ENCODE assay signal across 23 mouse cellular contexts in genomic region chr4:86040921-86041320, GRCm38 (mm10).
DNase-seq lines count a peak whose midpoint lies in the region; ATAC-seq lines count a peak whose summit lies in the region.
"Had no signal": no experiment of that assay in that cellular context is flagged by ENCODE, and none has a peak within 500 bp of the region (broad histone marks: within the 10 kb centered on the region; RNA-seq: fewer than 3 reads in every experiment).

No protein-coding gene starts in this region.

- H3K4me2 ChIP-seq in embryonic facial prominence, embryonic 13.5 days = peak overlapping the region; percentile 2; the same call in 1 of the 2 replicates
- H3K4me2 ChIP-seq in limb, embryonic 12.5 days = no peak overlapping the region
- H3K4me2 ChIP-seq: embryonic facial prominence, embryonic 12.5 days; liver, embryonic 13.5 days; lung, embryonic 14.5 days; neural tube, embryonic 13.5 days had no signal

- H3K4me1 ChIP-seq in embryonic facial prominence, embryonic 13.5 days = peaks cover 13% of the 10 kb centered on the region
- peaks cover 3% of the 10 kb centered on the region; the same call in 1 of the 2 replicates for H3K4me1 ChIP-seq in embryonic facial prominence, embryonic 10.5 days
- H3K4me1 ChIP-seq in limb, embryonic 12.5 days (replicated peaks) = peaks cover 9% of the 10 kb centered on the region
- H3K4me1 ChIP-seq in limb, embryonic 10.5 days = no peaks in the 10 kb centered on the region
- H3K4me1 ChIP-seq: liver, embryonic 13.5 days had no signal

- no peaks in the 10 kb centered on the region for H3K27me3 ChIP-seq in embryonic facial prominence, embryonic 13.5 days
- no peaks in the 10 kb centered on the region for H3K27me3 ChIP-seq in embryonic facial prominence, embryonic 10.5 days (replicated peaks; ENCODE audit: low read depth, poor library complexity, severe bottlenecking)
- no peaks in the 10 kb centered on the region for H3K27me3 ChIP-seq in limb, embryonic 12.5 days
- no peaks in the 10 kb centered on the region for H3K27me3 ChIP-seq in limb, embryonic 10.5 days (ENCODE audit: low read depth, poor library complexity, severe bottlenecking)
- H3K27me3 ChIP-seq: embryonic facial prominence, embryonic 12.5 days; liver, embryonic 13.5 days; neural tube, embryonic 13.5 days; Patski had no signal

- no peak overlapping the region for H3K4me3 ChIP-seq in embryonic facial prominence, embryonic 13.5 days
- H3K4me3 ChIP-seq in embryonic facial prominence, embryonic 10.5 days = no peak overlapping the region
- no peak overlapping the region for H3K4me3 ChIP-seq in limb, embryonic 12.5 days (replicated peaks)
- H3K4me3 ChIP-seq in limb, embryonic 10.5 days = no peak overlapping the region
- H3K4me3 ChIP-seq: embryonic facial prominence, embryonic 12.5 days; hindbrain, embryonic 10.5 days; liver, embryonic 13.5 days; midbrain, embryonic 10.5 days; neural tube, embryonic 13.5 days had no signal

- H3K27ac ChIP-seq in embryonic facial prominence, embryonic 13.5 days = peak overlapping the region; percentile 36
- H3K27ac ChIP-seq in embryonic facial prominence, embryonic 10.5 days (replicated peaks) = no peak overlapping the region
- 0 out of 2 replicates have a peak overlapping the region, but pooled peaks have one; percentile 20 for H3K27ac ChIP-seq in limb, embryonic 12.5 days
- H3K27ac ChIP-seq in limb, embryonic 10.5 days = no peak overlapping the region
- H3K27ac ChIP-seq: embryonic facial prominence, embryonic 12.5 days; hindbrain, embryonic 10.5 days; liver, embryonic 13.5 days; macrophage; midbrain, embryonic 10.5 days; neural tube, embryonic 13.5 days had no signal

- ATAC-seq in embryonic facial prominence, embryonic 13.5 days (ENCODE audit: insufficient number of reproducible peaks, insufficient read depth, low FRiP score, low TSS enrichment, low read depth) = no peak
- no peak for ATAC-seq in limb, embryonic 12.5 days (ENCODE audit: insufficient number of reproducible peaks, insufficient read depth, low FRiP score, low TSS enrichment, low read depth)
- ATAC-seq in activated CD4-positive, CD25-positive, alpha-beta regulatory T cell, adult 4 months = no peak
- ATAC-seq: forebrain, postnatal 0 days; Patski had no signal

- H3K9ac ChIP-seq in embryonic facial prominence, embryonic 13.5 days = no peak overlapping the region
- H3K9ac ChIP-seq in limb, embryonic 12.5 days (replicated peaks) = no peak overlapping the region
- H3K9ac ChIP-seq: embryonic facial prominence, embryonic 12.5 days; forebrain, postnatal 0 days; liver, embryonic 13.5 days; lung, embryonic 14.5 days; neural tube, embryonic 13.5 days had no signal

- DNase-seq in embryonic facial prominence, embryonic 10.5 days (ENCODE audit: low spot score) = no peak
- no peak for DNase-seq in limb, embryonic 10.5 days (ENCODE audit: low spot score)
- DNase-seq in R1 (ENCODE audit: low read depth, low spot score) = peak; percentile 75
- peak; percentile 27 for DNase-seq in skeletal muscle tissue, adult 2 months (ENCODE audit: low read depth, low spot score)
- DNase-seq in cerebellum, adult 9-11 months = no peak
- DNase-seq: adrenal gland, postnatal 25 days; cerebellum, adult 18-20 months; forebrain, postnatal 0 days; kidney, adult 11 months; liver, embryonic 13.5 days; lung, embryonic 14.5 days; right cerebral cortex, adult 18-20 months; spleen, adult 18-20 months; thymus, postnatal 4 days had no signal

- no peaks in the 10 kb centered on the region for H3K36me3 ChIP-seq in embryonic facial prominence, embryonic 13.5 days
- H3K36me3 ChIP-seq in embryonic facial prominence, embryonic 10.5 days (replicated peaks) = no peaks in the 10 kb centered on the region
- H3K36me3 ChIP-seq in limb, embryonic 12.5 days = no peaks in the 10 kb centered on the region
- H3K36me3 ChIP-seq in limb, embryonic 10.5 days = no peaks in the 10 kb centered on the region
- H3K36me3 ChIP-seq: embryonic facial prominence, embryonic 12.5 days; hindbrain, embryonic 10.5 days; liver, embryonic 13.5 days; midbrain, embryonic 10.5 days; neural tube, embryonic 13.5 days had no signal

- H3K9me3 ChIP-seq in embryonic facial prominence, embryonic 13.5 days = no peaks in the 10 kb centered on the region
- H3K9me3 ChIP-seq in embryonic facial prominence, embryonic 10.5 days = no peaks in the 10 kb centered on the region
- no peaks in the 10 kb centered on the region for H3K9me3 ChIP-seq in limb, embryonic 12.5 days
- H3K9me3 ChIP-seq in limb, embryonic 10.5 days (replicated peaks) = no peaks in the 10 kb centered on the region
- H3K9me3 ChIP-seq: embryonic facial prominence, embryonic 12.5 days; hindbrain, embryonic 10.5 days; liver, embryonic 13.5 days; midbrain, embryonic 10.5 days; neural tube, embryonic 13.5 days had no signal

- WGBS in embryonic facial prominence, embryonic 13.5 days = 26% methylated on average over 8 of the region's 8 CpGs
- 41% methylated on average over 8 of the region's 8 CpGs for WGBS in embryonic facial prominence, embryonic 10.5 days
- WGBS in limb, embryonic 12.5 days = 54% methylated on average over 8 of the region's 8 CpGs
- WGBS in limb, embryonic 10.5 days = 51% methylated on average over 8 of the region's 8 CpGs

Comparison
In these comparisons a context has a peak if more than half of its experiments do, and no peak if none do; other contexts are left out.
1. H3K27ac ChIP-seq: peak in embryonic facial prominence, embryonic 13.5 days (single experiment) and limb, embryonic 12.5 days (single experiment); none in embryonic facial prominence, embryonic 10.5 days (single experiment) and limb, embryonic 10.5 days (single experiment).
2. DNase-seq: peak in R1 (single experiment) and skeletal muscle tissue, adult 2 months (single experiment); none in embryonic facial prominence, embryonic 10.5 days (single experiment), limb, embryonic 10.5 days (single experiment) and cerebellum, adult 9-11 months (single experiment).